Mouse (Mus musculus) bone marrow, adult 2 months (tissue): ENCODE data around the gene Retreg3.
A peak's percentile ranks its signal among the peaks of the same experiment; 100 is the strongest.

Source experiments
- CTCF ChIP-seq: fragments of 200-500 bp; IDR thresholded peaks from 2 replicates; pipeline ENCODE4 v1.5.1; 2011; ENCODE audit warnings: low read length, control low read depth; ENCODE audit not compliant: control insufficient read depth, insufficient read depth
- POLR2A ChIP-seq: fragments of 200-500 bp; IDR thresholded peaks from 2 replicates; pipeline ENCODE4 v1.6.1; 2011; ENCODE audit warnings: low read depth, mild to moderate bottlenecking, control low read depth, low read length, borderline replicate concordance; ENCODE audit not compliant: control insufficient read depth

DNA sequence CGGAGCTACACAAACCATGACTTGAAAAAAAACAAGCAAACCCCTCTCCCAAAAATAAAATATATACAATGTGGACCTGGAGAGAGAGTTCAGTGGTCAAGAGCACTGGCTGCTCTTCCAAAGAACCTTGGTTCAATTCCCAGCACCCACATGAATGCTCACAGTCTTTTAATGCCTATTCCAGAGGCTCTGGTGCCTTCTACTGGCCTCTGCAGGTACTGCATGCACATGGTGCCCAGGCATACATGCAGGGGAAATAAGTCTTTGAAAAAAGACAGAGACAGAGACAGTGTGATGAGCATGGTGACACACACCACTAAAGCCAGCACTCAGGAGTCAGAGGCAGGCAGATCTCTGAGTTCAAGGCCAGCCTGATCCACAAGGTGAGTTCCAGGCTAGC, 65.7 kb downstream of the Retreg3 start:
- TF ChIP-seq POLR2A (no peak), CTCF (peak; percentile 34; the same call in 1 of the 2 replicates)
